Comparison of ENCODE assay signal across 22 mouse cellular contexts in the genomic region with DNA sequence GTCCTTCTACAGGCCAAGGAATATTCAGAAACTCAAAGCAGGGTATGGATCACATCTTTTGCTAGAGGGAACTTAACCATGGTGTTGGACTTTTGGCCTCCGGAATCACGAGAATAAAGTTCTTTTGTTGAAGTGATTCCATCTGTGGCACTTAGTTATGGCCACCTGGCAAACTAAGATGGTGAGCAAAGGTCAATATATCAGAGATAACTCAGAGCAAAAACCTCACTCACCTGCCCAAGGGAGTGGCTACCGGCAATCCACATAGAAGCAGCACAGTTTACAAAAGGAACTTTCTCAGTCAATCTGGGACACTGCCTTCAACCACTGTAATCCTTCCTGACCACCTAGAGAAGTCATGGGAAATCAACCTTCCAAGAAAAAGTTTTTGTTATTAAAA. TPM values are rescaled to one million over a fixed set of nuclear protein-coding genes. Genes with fewer than 3 reads are reported as not detected.
A peak's percentile ranks its signal among the peaks of the same experiment; 100 is the strongest.
DNase-seq lines count a peak whose midpoint lies in the region; ATAC-seq and TF ChIP-seq lines count a peak whose summit lies in the region.
"Had no signal": no experiment of that assay in that cellular context is flagged by ENCODE, and none has a peak within 500 bp of the region (broad histone marks: within the 10 kb centered on the region; RNA-seq: fewer than 3 reads in every experiment).

No protein-coding gene starts in this region.

- H3K4me2 ChIP-seq in intestine, embryonic 15.5 days (replicated peaks): no peak overlapping the region
- no peak overlapping the region for H3K4me2 ChIP-seq in intestine, embryonic 16.5 days (ENCODE audit: low read depth, low read length)
- H3K4me2 ChIP-seq in midbrain, embryonic 14.5 days (ENCODE audit: low read length): no peak overlapping the region
- H3K4me2 ChIP-seq: embryonic facial prominence, embryonic 13.5 days; embryonic facial prominence, embryonic 15.5 days; forebrain, embryonic 12.5 days had no signal

- TF ChIP-seq POLR2A in small intestine, adult 2 months (IDR thresholded peaks at IDR 0.05; ENCODE audit: low read depth, low read length): no peak

- H3K27me3 ChIP-seq in intestine, embryonic 15.5 days (replicated peaks): no peaks in the 10 kb centered on the region
- H3K27me3 ChIP-seq in intestine, embryonic 16.5 days (replicated peaks; ENCODE audit: control insufficient read depth, insufficient read depth, low read length): no peaks in the 10 kb centered on the region
- H3K27me3 ChIP-seq in small intestine, adult 2 months (ENCODE audit: control insufficient read depth, insufficient read depth, low read length): no peaks in the 10 kb centered on the region
- H3K27me3 ChIP-seq in midbrain, embryonic 14.5 days (ENCODE audit: control insufficient read depth, insufficient read depth, low read length): no peaks in the 10 kb centered on the region
- H3K27me3 ChIP-seq: embryonic facial prominence, embryonic 15.5 days; forebrain, embryonic 12.5 days had no signal

- WGBS in intestine, embryonic 15.5 days: 73% methylated on average over 3 of the region's 3 CpGs
- WGBS in intestine, embryonic 16.5 days: 67% methylated on average over 3 of the region's 3 CpGs
- 38% methylated on average over 3 of the region's 3 CpGs for WGBS in small intestine, adult 2 months
- WGBS in midbrain, embryonic 14.5 days: 83% methylated on average over 3 of the region's 3 CpGs

- H3K9me3 ChIP-seq in intestine, embryonic 15.5 days: no peaks in the 10 kb centered on the region
- no peaks in the 10 kb centered on the region for H3K9me3 ChIP-seq in intestine, embryonic 16.5 days (ENCODE audit: control insufficient read depth, low read length)
- H3K9me3 ChIP-seq in midbrain, embryonic 14.5 days (ENCODE audit: control insufficient read depth, low read length): no peaks in the 10 kb centered on the region
- H3K9me3 ChIP-seq: embryonic facial prominence, embryonic 13.5 days; embryonic facial prominence, embryonic 15.5 days; forebrain, embryonic 10.5 days; forebrain, embryonic 12.5 days had no signal

- no peaks in the 10 kb centered on the region for H3K4me1 ChIP-seq in intestine, embryonic 15.5 days (replicated peaks)
- no peaks in the 10 kb centered on the region for H3K4me1 ChIP-seq in intestine, embryonic 16.5 days (ENCODE audit: control insufficient read depth, insufficient read depth, low read length)
- H3K4me1 ChIP-seq in small intestine, adult 2 months (ENCODE audit: control insufficient read depth, insufficient read depth, insufficient read length, low read length): peaks cover 1% of the 10 kb centered on the region; the same call in 1 of the 2 replicates
- H3K4me1 ChIP-seq in midbrain, embryonic 14.5 days (ENCODE audit: control insufficient read depth, insufficient read depth, low read length): no peaks in the 10 kb centered on the region
- H3K4me1 ChIP-seq: embryonic facial prominence, embryonic 13.5 days; embryonic facial prominence, embryonic 15.5 days; forebrain, embryonic 10.5 days; forebrain, embryonic 12.5 days had no signal

- H3K27ac ChIP-seq in intestine, embryonic 15.5 days: no peak overlapping the region
- H3K27ac ChIP-seq in intestine, embryonic 16.5 days (ENCODE audit: low read length): no peak overlapping the region
- peak overlapping the region; percentile 96 for H3K27ac ChIP-seq in small intestine, adult 2 months (ENCODE audit: insufficient read depth, low read depth, low read length)
- no peak overlapping the region for H3K27ac ChIP-seq in midbrain, embryonic 14.5 days (replicated peaks; ENCODE audit: low read depth, low read length)
- H3K27ac ChIP-seq: embryonic facial prominence, embryonic 13.5 days; embryonic facial prominence, embryonic 15.5 days; forebrain, embryonic 10.5 days; forebrain, embryonic 12.5 days had no signal

- H3K4me3 ChIP-seq in intestine, embryonic 15.5 days (replicated peaks): no peak overlapping the region
- H3K4me3 ChIP-seq in intestine, embryonic 16.5 days (ENCODE audit: low read length): no peak overlapping the region
- no peak overlapping the region for H3K4me3 ChIP-seq in small intestine, adult 2 months (ENCODE audit: low read depth, low read length)
- H3K4me3 ChIP-seq in midbrain, embryonic 14.5 days (replicated peaks; ENCODE audit: low read depth, low read length): no peak overlapping the region
- H3K4me3 ChIP-seq: embryonic facial prominence, embryonic 13.5 days; embryonic facial prominence, embryonic 15.5 days; erythroblast, embryonic 14.5 days; forebrain, embryonic 10.5 days; forebrain, embryonic 12.5 days had no signal

- no peak for TF ChIP-seq CTCF in small intestine, adult 2 months (IDR thresholded peaks at IDR 0.05; ENCODE audit: extremely low read depth, insufficient read length, insufficient replicate concordance, low read depth, low read length)

- no peaks in the 10 kb centered on the region for H3K36me3 ChIP-seq in intestine, embryonic 15.5 days
- H3K36me3 ChIP-seq in intestine, embryonic 16.5 days (ENCODE audit: control insufficient read depth, insufficient read depth, low read length): no peaks in the 10 kb centered on the region; the same call in 1 of the 2 replicates
- H3K36me3 ChIP-seq in small intestine, adult 2 months (ENCODE audit: control insufficient read depth, insufficient read depth, low read length): peaks cover 7% of the 10 kb centered on the region
- 0 out of 2 replicates have a peak, but pooled peaks cover 4% of the 10 kb centered on the region for H3K36me3 ChIP-seq in midbrain, embryonic 14.5 days (ENCODE audit: control insufficient read depth, insufficient read depth, low read length)
- H3K36me3 ChIP-seq: embryonic facial prominence, embryonic 15.5 days; forebrain, embryonic 12.5 days had no signal

- peak; percentile 88 for ATAC-seq in intestine, embryonic 15.5 days
- peak; percentile 92 for ATAC-seq in intestine, embryonic 16.5 days
- no peak for ATAC-seq in midbrain, embryonic 14.5 days (ENCODE audit: low FRiP score, low TSS enrichment)
- ATAC-seq: forebrain, embryonic 14.5 days; forebrain, embryonic 16.5 days had no signal

- no peak for DNase-seq in midbrain, embryonic 14.5 days
- no peak for DNase-seq in gastrocnemius, postnatal 10 days
- DNase-seq: adrenal gland, adult 2 months; adrenal gland, postnatal 10 days; adrenal gland, postnatal 25 days; cerebellum, adult 11 months; cerebellum, adult 18-20 months; cerebellum, adult 8-10 months; cerebellum, adult 9-11 months; cerebellum, postnatal 14 days; cerebellum, postnatal 36 days; embryo, embryonic 11 days had no signal

- no peak overlapping the region for H3K9ac ChIP-seq in intestine, embryonic 15.5 days
- H3K9ac ChIP-seq in intestine, embryonic 16.5 days (ENCODE audit: low read depth, low read length): no peak overlapping the region
- no peak overlapping the region for H3K9ac ChIP-seq in midbrain, embryonic 14.5 days (replicated peaks; ENCODE audit: low read length)
- H3K9ac ChIP-seq: embryonic facial prominence, embryonic 13.5 days; embryonic facial prominence, embryonic 15.5 days; forebrain, embryonic 12.5 days had no signal

RNA-seq across cellular contexts. Expression of gene Hccs, which starts 11.6 kb away (rescaled TPM):
- polyA plus RNA-seq in intestine, embryonic 15.5 days (2015; fragmentation: Nextera tagmentation; extraction: Ambion mirVana): 31.2 and 35.1 TPM in 2 replicates
- 27.7 and 30.3 TPM in 2 replicates for polyA plus RNA-seq in intestine, embryonic 16.5 days (2015; fragmentation: Nextera tagmentation; extraction: Ambion mirVana)
- 7.8 and 12.2 TPM in 2 replicates for polyA plus RNA-seq in small intestine, adult 2 months (2012; rRNA removed)
- polyA plus RNA-seq in midbrain, embryonic 14.5 days (2014; fragmentation: Nextera tagmentation; extraction: Ambion mirVana): 37.6 and 44.7 TPM in 2 replicates
- total RNA-seq in gastrocnemius, postnatal 10 days (2021): 10 to 100 TPM; 22.5 to 24.9 TPM
